In the genomic region with DNA sequence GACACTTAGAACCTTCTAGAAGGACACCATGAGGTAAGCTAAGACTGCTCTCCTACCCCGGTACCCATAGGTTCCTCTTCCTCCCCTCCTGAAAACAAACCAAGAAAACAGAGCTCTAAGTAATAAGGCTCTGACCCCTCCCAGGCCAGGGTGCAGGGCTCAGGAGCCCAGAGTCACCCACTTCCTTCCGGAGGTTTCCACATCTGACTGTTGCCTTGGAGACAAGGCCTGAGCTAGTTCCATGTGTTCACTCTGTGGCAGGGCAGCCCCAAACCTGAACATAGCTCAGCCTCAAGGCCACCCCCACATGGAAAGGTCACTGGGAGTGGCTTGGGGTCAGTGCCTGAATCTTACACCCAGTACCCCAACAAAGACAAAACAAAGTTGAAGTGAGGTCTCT, we compare ENCODE assay signal across 9 mouse cellular contexts. TPM values are rescaled to one million over a fixed set of nuclear protein-coding genes. Genes with fewer than 3 reads are reported as not detected.
DNase-seq lines count a peak whose midpoint lies in the region; ATAC-seq and TF ChIP-seq lines count a peak whose summit lies in the region.
"Had no signal": no experiment of that assay in that cellular context is flagged by ENCODE, and none has a peak within 500 bp of the region (broad histone marks: within the 10 kb centered on the region; RNA-seq: fewer than 3 reads in every experiment).

No protein-coding gene starts in this region.

- no peak overlapping the region for H3K4me2 ChIP-seq in intestine, embryonic 16.5 days (ENCODE audit: low read depth, low read length)
- H3K4me2 ChIP-seq in lung, embryonic 16.5 days (ENCODE audit: low read depth, low read length) = no peak overlapping the region
- H3K4me2 ChIP-seq in stomach, embryonic 15.5 days = no peak overlapping the region

- ATAC-seq in intestine, embryonic 16.5 days = peak; percentile 24; the same call in 1 of the 2 replicates
- ATAC-seq in lung, embryonic 16.5 days (ENCODE audit: low read depth) = peak; percentile 55
- 0 out of 2 replicates have a peak, but pooled peaks have one; percentile 2 for ATAC-seq in stomach, embryonic 15.5 days (ENCODE audit: insufficient read depth, low FRiP score, low read depth)

- no peaks in the 10 kb centered on the region for H3K27me3 ChIP-seq in E14TG2a.4 (ENCODE audit: insufficient read depth, low read length)
- H3K27me3 ChIP-seq in intestine, embryonic 16.5 days (replicated peaks; ENCODE audit: control insufficient read depth, insufficient read depth, low read length) = no peaks in the 10 kb centered on the region
- H3K27me3 ChIP-seq in lung, embryonic 16.5 days (ENCODE audit: control insufficient read depth, insufficient read depth, low read depth, low read length) = no peaks in the 10 kb centered on the region
- no peaks in the 10 kb centered on the region for H3K27me3 ChIP-seq in stomach, embryonic 15.5 days (replicated peaks)
- H3K27me3 ChIP-seq: embryonic facial prominence, embryonic 13.5 days had no signal

- peak; percentile 31 for DNase-seq in adrenal gland, postnatal 25 days
- DNase-seq in left cerebral cortex, adult 11 months (ENCODE audit: low spot score) = no peak
- no peak for DNase-seq in layer of hippocampus, postnatal 25 days (ENCODE audit: extremely low spot score in 1 of 2, low spot score in 1 of 2)
- no peak for DNase-seq in frontal cortex, postnatal 25 days (ENCODE audit: low spot score in 2 of 2)

- WGBS in intestine, embryonic 16.5 days = 67% methylated on average over 2 of the region's 2 CpGs
- WGBS in lung, embryonic 16.5 days = 38% methylated on average over 2 of the region's 2 CpGs
- WGBS in stomach, embryonic 15.5 days = 55% methylated on average over 2 of the region's 2 CpGs

- no peaks in the 10 kb centered on the region for H3K9me3 ChIP-seq in E14TG2a.4 (ENCODE audit: low read length)
- no peaks in the 10 kb centered on the region for H3K9me3 ChIP-seq in intestine, embryonic 16.5 days (ENCODE audit: control insufficient read depth, low read length)
- no peaks in the 10 kb centered on the region for H3K9me3 ChIP-seq in lung, embryonic 16.5 days (ENCODE audit: control insufficient read depth, low read length)
- no peaks in the 10 kb centered on the region for H3K9me3 ChIP-seq in stomach, embryonic 15.5 days
- H3K9me3 ChIP-seq: embryonic facial prominence, embryonic 13.5 days had no signal

- no peak for TF ChIP-seq CTCF in E14TG2a.4 (conservative IDR thresholded peaks at IDR 0.05; ENCODE audit: low read length)

- no peak overlapping the region for H3K9ac ChIP-seq in intestine, embryonic 16.5 days (ENCODE audit: low read depth, low read length)
- H3K9ac ChIP-seq in lung, embryonic 16.5 days (ENCODE audit: low read length) = no peak overlapping the region
- no peak overlapping the region for H3K9ac ChIP-seq in stomach, embryonic 15.5 days
- H3K9ac ChIP-seq: embryonic facial prominence, embryonic 13.5 days had no signal

- H3K4me1 ChIP-seq in E14TG2a.4 (replicated peaks; ENCODE audit: low read depth, low read length) = peaks cover 89% of the 10 kb centered on the region
- H3K4me1 ChIP-seq in intestine, embryonic 16.5 days (ENCODE audit: control insufficient read depth, insufficient read depth, low read length) = peaks cover 13% of the 10 kb centered on the region; the same call in 1 of the 2 replicates
- peaks cover 24% of the 10 kb centered on the region for H3K4me1 ChIP-seq in lung, embryonic 16.5 days (replicated peaks; ENCODE audit: control insufficient read depth, insufficient read depth, low read length)
- H3K4me1 ChIP-seq in stomach, embryonic 15.5 days = peaks cover 19% of the 10 kb centered on the region

- H3K36me3 ChIP-seq in E14TG2a.4 (ENCODE audit: insufficient read depth, low read length) = peaks cover 64% of the 10 kb centered on the region
- H3K36me3 ChIP-seq in intestine, embryonic 16.5 days (ENCODE audit: control insufficient read depth, insufficient read depth, low read length) = no peaks in the 10 kb centered on the region
- peaks cover 3% of the 10 kb centered on the region; the same call in 1 of the 2 replicates for H3K36me3 ChIP-seq in lung, embryonic 16.5 days (ENCODE audit: control insufficient read depth, insufficient read depth, low read length)
- H3K36me3 ChIP-seq in stomach, embryonic 15.5 days = peaks cover 5% of the 10 kb centered on the region; the same call in 1 of the 2 replicates

- peak overlapping the region; percentile 5; the same call in 1 of the 2 replicates for H3K4me3 ChIP-seq in E14TG2a.4 (replicated peaks; ENCODE audit: low read length)
- H3K4me3 ChIP-seq in intestine, embryonic 16.5 days (ENCODE audit: low read length) = no peak overlapping the region
- H3K4me3 ChIP-seq in lung, embryonic 16.5 days (ENCODE audit: low read length) = no peak overlapping the region
- H3K4me3 ChIP-seq in stomach, embryonic 15.5 days (replicated peaks) = no peak overlapping the region
- H3K4me3 ChIP-seq: embryonic facial prominence, embryonic 13.5 days had no signal

- peak overlapping the region; percentile 21; the same call in 1 of the 2 replicates for H3K27ac ChIP-seq in intestine, embryonic 16.5 days (ENCODE audit: low read length)
- peak overlapping the region; percentile 59 for H3K27ac ChIP-seq in lung, embryonic 16.5 days (ENCODE audit: low read length)
- peak overlapping the region; percentile 55 for H3K27ac ChIP-seq in stomach, embryonic 15.5 days

RNA-seq across cellular contexts. Expression of a gene that starts 6.6 kb away (rescaled TPM):
- total RNA-seq in adrenal gland, postnatal 25 days (2021) = 15.2 and 18.8 TPM in 2 replicates
- 39.8 and 41.8 TPM in 2 replicates for polyA plus RNA-seq in intestine, embryonic 16.5 days (2015; fragmentation: Nextera tagmentation; extraction: Ambion mirVana)
- 42.3 and 45.7 TPM in 2 replicates for polyA plus RNA-seq in lung, embryonic 16.5 days (2015; fragmentation: Nextera tagmentation; extraction: Ambion mirVana)
- polyA plus RNA-seq in stomach, embryonic 15.5 days (2015; fragmentation: Nextera tagmentation; extraction: Ambion mirVana) = 46.2 and 47.5 TPM in 2 replicates
- total RNA-seq in layer of hippocampus, postnatal 25 days (2021) = 10 to 100 TPM; 13.0 to 13.6 TPM

RNA-seq across cellular contexts. Expression of a gene that starts 6.8 kb away (rescaled TPM):
- 21.6 and 37.1 TPM in 2 replicates for total RNA-seq in adrenal gland, postnatal 25 days (2021)
- polyA plus RNA-seq in intestine, embryonic 16.5 days (2015; fragmentation: Nextera tagmentation; extraction: Ambion mirVana) = 18.5 and 25.0 TPM in 2 replicates
- 23.6 and 26.8 TPM in 2 replicates for polyA plus RNA-seq in lung, embryonic 16.5 days (2015; fragmentation: Nextera tagmentation; extraction: Ambion mirVana)
- 27.1 and 32.0 TPM in 2 replicates for polyA plus RNA-seq in stomach, embryonic 15.5 days (2015; fragmentation: Nextera tagmentation; extraction: Ambion mirVana)
- total RNA-seq in layer of hippocampus, postnatal 25 days (2021) = 10 to 100 TPM; 46.4 to 61.7 TPM

RNA-seq across cellular contexts. Expression of a gene that starts 17.3 kb away (rescaled TPM):
- total RNA-seq in adrenal gland, postnatal 25 days (2021) = 155 and 164 TPM in 2 replicates
- polyA plus RNA-seq in intestine, embryonic 16.5 days (2015; fragmentation: Nextera tagmentation; extraction: Ambion mirVana) = 18.3 and 49.9 TPM in 2 replicates
- 66.3 and 82.1 TPM in 2 replicates for polyA plus RNA-seq in lung, embryonic 16.5 days (2015; fragmentation: Nextera tagmentation; extraction: Ambion mirVana)
- 83.9 and 86.3 TPM in 2 replicates for polyA plus RNA-seq in stomach, embryonic 15.5 days (2015; fragmentation: Nextera tagmentation; extraction: Ambion mirVana)
- 10 to 100 TPM; 45.0 to 50.9 TPM for total RNA-seq in layer of hippocampus, postnatal 25 days (2021)

RNA-seq across cellular contexts. Expression of a gene that starts 38.3 kb away (rescaled TPM):
- total RNA-seq in adrenal gland, postnatal 25 days (2021) = 68.4 and 79.2 TPM in 2 replicates
- 9.2 and 10.6 TPM in 2 replicates for polyA plus RNA-seq in intestine, embryonic 16.5 days (2015; fragmentation: Nextera tagmentation; extraction: Ambion mirVana)
- polyA plus RNA-seq in lung, embryonic 16.5 days (2015; fragmentation: Nextera tagmentation; extraction: Ambion mirVana) = 15.3 and 33.2 TPM in 2 replicates
- polyA plus RNA-seq in stomach, embryonic 15.5 days (2015; fragmentation: Nextera tagmentation; extraction: Ambion mirVana) = 70.1 and 72.2 TPM in 2 replicates
- total RNA-seq in layer of hippocampus, postnatal 25 days (2021) = 100 to 1,000 TPM; 103 to 107 TPM

RNA-seq across cellular contexts. Expression of a gene that starts 46.9 kb away (rescaled TPM):
- total RNA-seq in adrenal gland, postnatal 25 days (2021) = 94.4 and 102 TPM in 2 replicates
- 57.9 and 58.4 TPM in 2 replicates for polyA plus RNA-seq in intestine, embryonic 16.5 days (2015; fragmentation: Nextera tagmentation; extraction: Ambion mirVana)
- 59.6 and 59.9 TPM in 2 replicates for polyA plus RNA-seq in lung, embryonic 16.5 days (2015; fragmentation: Nextera tagmentation; extraction: Ambion mirVana)
- 76.1 and 82.3 TPM in 2 replicates for polyA plus RNA-seq in stomach, embryonic 15.5 days (2015; fragmentation: Nextera tagmentation; extraction: Ambion mirVana)
- total RNA-seq in layer of hippocampus, postnatal 25 days (2021) = 100 to 1,000 TPM; 128 to 143 TPM

Comparison
In these comparisons a context has a peak if more than half of its experiments do, and no peak if none do; other contexts are left out.
1. ATAC-seq: peak in every context shown above with its lines; median percentile 55 in lung, embryonic 16.5 days; 24 in intestine, embryonic 16.5 days; 2 in stomach, embryonic 15.5 days.